Mouse (Mus musculus): ENCODE measurements at regions not wholly inside any gene's neighbourhood (a gene's known extent, or its start where the extent isn't known, plus 50 kb on each side); places are given as distances from the start of the nearest gene placed in this dataset. TPM values are rescaled to one million over a fixed set of nuclear protein-coding genes. Genes with fewer than 3 reads are reported as not detected.

DNA sequence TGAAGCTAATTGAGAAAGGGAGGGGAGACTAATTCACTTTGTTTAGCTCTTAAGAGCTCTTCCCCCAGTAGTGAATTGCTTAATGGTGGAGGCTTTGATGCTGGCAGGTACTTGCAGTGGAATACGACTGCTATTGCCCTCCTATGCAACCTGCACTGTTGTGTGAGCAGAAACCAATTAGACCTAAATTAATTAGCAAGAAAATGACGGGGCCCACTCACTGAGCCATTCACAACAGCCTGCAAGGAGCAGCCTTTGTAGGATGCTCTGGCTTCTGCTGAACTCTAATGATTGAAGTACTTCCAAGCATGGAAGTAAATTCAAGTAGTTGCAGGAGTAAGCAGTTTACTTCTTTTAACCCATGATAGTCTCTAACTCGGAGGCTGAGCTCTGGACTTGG is 54.8 kb upstream of the Ubash3b start:
- ATAC-seq (peak; percentile 62), DNase-seq (no peak)
- no peak overlapping the region for H3K4me3 ChIP-seq (ENCODE audit: low read depth, low read length)
- H3K4me2 ChIP-seq (ENCODE audit: low read depth) = no peak overlapping the region
- WGBS = 8% methylated on average over 3 of the region's 3 CpGs
- no peaks in the 10 kb centered on the region; the same call in 1 of the 2 replicates for H3K27me3 ChIP-seq (ENCODE audit: insufficient read depth, low read length)
- no peaks in the 10 kb centered on the region for H3K36me3 ChIP-seq (ENCODE audit: insufficient read depth)
- H3K27ac ChIP-seq (ENCODE audit: low read depth, low read length) = no peak overlapping the region
- TF ChIP-seq CTCF (IDR thresholded peaks at IDR 0.05; ENCODE audit: low read depth) = no peak
- no peak overlapping the region for H3K9ac ChIP-seq
- H3K4me1 ChIP-seq (ENCODE audit: insufficient read depth) = peaks cover 15% of the 10 kb centered on the region
- H3K9me3 ChIP-seq (ENCODE audit: low read length) = no peaks in the 10 kb centered on the region

DNA sequence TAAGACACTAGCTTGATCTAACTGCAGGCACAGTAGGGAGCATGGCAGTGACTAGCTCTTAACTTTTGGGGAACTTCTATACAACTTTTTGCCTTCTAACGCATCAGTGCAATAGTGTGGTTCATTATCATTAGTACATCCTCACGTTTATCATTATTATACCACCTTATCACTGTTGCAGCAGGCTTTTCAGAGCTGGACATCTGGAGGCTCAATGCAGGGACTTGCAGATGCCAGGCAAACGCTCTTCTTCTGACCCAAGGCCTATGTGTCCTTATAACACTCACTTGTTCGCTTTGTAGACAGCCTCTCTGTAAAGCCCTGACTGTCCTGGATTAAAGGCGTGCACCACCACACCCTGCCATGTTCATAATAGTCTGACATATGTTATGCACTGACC is 53.5 kb upstream of the Ubash3b start:
- Histone ChIP-seq H3K27me3 (ENCODE audit: insufficient read depth, low read length) (no peaks in the 10 kb centered on the region; the same call in 1 of the 2 replicates), H3K9me3 (ENCODE audit: low read length) (no peaks in the 10 kb centered on the region), H3K4me1 (ENCODE audit: insufficient read depth) (peaks cover 15% of the 10 kb centered on the region), H3K27ac (ENCODE audit: low read depth, low read length) (no peak overlapping the region), H3K4me2 (ENCODE audit: low read depth) (no peak overlapping the region), H3K36me3 (ENCODE audit: insufficient read depth) (no peaks in the 10 kb centered on the region), H3K9ac (no peak overlapping the region), H3K4me3 (ENCODE audit: low read depth, low read length) (no peak overlapping the region)
- no peak for TF ChIP-seq CTCF (IDR thresholded peaks at IDR 0.05; ENCODE audit: low read depth)
- WGBS = 89% methylated on average over 5 of the region's 5 CpGs
- no peak for ATAC-seq
- DNase-seq = no peak

DNA sequence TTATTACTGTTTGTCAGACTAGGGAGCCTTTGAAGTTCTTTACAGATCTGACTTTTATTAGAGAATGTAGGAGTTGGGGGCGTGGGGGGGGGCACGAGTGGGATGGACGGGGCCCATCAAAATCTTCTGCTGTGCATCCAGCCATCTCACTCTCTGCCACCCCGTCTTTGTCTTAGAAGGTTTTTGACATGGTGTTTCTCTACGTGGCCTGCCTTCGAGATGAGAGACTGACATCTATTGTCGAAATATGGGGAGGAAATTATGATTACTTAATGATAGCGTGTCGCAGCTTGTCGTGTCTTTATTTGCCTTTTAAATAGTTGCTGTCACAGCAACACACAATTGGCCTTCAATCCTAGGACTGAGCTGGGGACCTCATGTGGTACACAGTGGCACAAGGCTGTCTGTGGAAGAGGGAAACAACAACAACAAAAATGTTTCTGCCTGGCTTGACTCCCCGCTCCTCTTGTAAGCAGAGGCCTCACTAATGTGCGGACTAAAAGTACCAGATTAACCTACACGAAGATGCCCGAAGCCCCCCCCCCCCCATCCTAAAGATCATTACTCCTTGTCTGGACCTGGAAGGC is 51.5 kb upstream of the Ubash3b start:
- peaks cover 15% of the 10 kb centered on the region for H3K4me1 ChIP-seq (ENCODE audit: insufficient read depth)
- no peak for DNase-seq
- H3K27ac ChIP-seq (ENCODE audit: low read depth, low read length) = peak overlapping the region; percentile 69
- no peaks in the 10 kb centered on the region; the same call in 1 of the 2 replicates for H3K27me3 ChIP-seq (ENCODE audit: insufficient read depth, low read length)
- H3K9me3 ChIP-seq (ENCODE audit: low read length) = no peaks in the 10 kb centered on the region
- no peaks in the 10 kb centered on the region for H3K36me3 ChIP-seq (ENCODE audit: insufficient read depth)
- H3K9ac ChIP-seq = 0 out of 2 replicates have a peak overlapping the region, but pooled peaks have one; percentile 40
- H3K4me3 ChIP-seq (ENCODE audit: low read depth, low read length) = no peak overlapping the region
- TF ChIP-seq CTCF (IDR thresholded peaks at IDR 0.05; ENCODE audit: low read depth) = no peak
- peak overlapping the region; percentile 38 for H3K4me2 ChIP-seq (ENCODE audit: low read depth)
- WGBS = 33% methylated on average over 14 of the region's 14 CpGs
- ATAC-seq = peak; percentile 50

DNA sequence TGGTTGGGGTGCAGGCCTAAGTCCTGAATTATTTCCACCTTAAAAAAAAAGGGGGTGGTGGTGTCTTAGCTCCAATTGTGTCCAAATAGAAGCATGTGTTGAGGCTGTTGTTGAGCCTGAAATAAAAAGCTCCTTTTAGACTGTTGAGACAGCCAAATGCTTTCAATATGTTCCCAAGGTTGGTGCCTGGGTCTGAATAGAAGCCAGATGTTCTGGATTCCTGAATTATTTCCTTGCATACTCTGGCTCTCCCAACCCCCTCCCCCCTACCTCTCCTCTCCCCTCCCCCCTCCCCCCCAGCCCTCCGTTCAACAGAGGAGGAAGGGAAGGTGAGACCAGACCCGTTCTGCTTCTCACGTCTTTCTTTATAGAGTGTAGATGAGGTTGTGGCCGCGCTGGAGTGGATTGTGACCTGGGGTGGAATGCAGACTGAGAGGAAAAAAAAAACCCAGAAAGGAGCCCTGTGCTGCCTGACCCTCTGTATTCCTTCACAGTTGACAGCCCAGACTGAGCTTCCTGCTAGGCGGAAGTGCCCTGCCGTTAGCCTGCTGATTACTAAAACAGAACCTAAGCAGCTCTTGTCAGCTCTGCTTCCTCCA is 50.9 kb upstream of the Ubash3b start:
- under 1% methylated on average over 7 of the region's 7 CpGs for WGBS
- Histone ChIP-seq H3K27ac (ENCODE audit: low read depth, low read length) (peak overlapping the region; percentile 69), H3K27me3 (ENCODE audit: insufficient read depth, low read length) (no peaks in the 10 kb centered on the region; the same call in 1 of the 2 replicates), H3K9me3 (ENCODE audit: low read length) (no peaks in the 10 kb centered on the region), H3K4me1 (ENCODE audit: insufficient read depth) (peaks cover 15% of the 10 kb centered on the region), H3K9ac (peak overlapping the region; percentile 40; the same call in 1 of the 2 replicates), H3K36me3 (ENCODE audit: insufficient read depth) (no peaks in the 10 kb centered on the region), H3K4me3 (ENCODE audit: low read depth, low read length) (no peak overlapping the region), H3K4me2 (ENCODE audit: low read depth) (peak overlapping the region; percentile 38)
- TF ChIP-seq CTCF (IDR thresholded peaks at IDR 0.05; ENCODE audit: low read depth) = no peak
- ATAC-seq (peak; percentile 44), DNase-seq (peak; percentile 53)

DNA sequence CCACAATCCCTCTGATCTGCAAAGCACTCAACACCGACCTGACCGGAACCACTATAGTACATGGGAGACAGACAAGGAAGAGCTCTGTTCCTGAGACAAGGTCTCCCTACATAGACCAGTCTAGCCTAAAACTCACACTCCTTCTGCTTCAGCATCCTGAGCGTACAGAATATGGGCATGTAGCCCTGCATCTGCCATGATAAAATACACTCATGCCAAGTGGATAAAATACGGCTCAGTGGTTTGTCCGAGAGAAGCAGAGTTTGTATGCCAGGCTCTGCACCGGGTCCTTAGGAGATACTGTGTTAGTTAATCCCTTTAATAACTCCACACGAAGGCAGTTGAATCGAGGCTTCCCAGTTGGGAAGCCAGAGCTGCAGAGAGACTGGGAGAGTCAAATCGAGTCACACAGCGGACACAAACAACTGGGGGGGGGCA is 50.4 kb upstream of the Ubash3b start:
- H3K4me3 ChIP-seq (ENCODE audit: low read depth, low read length) = no peak overlapping the region
- no peaks in the 10 kb centered on the region for H3K9me3 ChIP-seq (ENCODE audit: low read length)
- TF ChIP-seq CTCF (IDR thresholded peaks at IDR 0.05; ENCODE audit: low read depth) = no peak
- 27% methylated on average over 10 of the region's 10 CpGs for WGBS
- peak overlapping the region; percentile 69 for H3K27ac ChIP-seq (ENCODE audit: low read depth, low read length)
- no peaks in the 10 kb centered on the region; the same call in 1 of the 2 replicates for H3K27me3 ChIP-seq (ENCODE audit: insufficient read depth, low read length)
- no peaks in the 10 kb centered on the region for H3K36me3 ChIP-seq (ENCODE audit: insufficient read depth)
- ATAC-seq = no peak
- H3K9ac ChIP-seq = no peak overlapping the region
- H3K4me2 ChIP-seq (ENCODE audit: low read depth) = peak overlapping the region; percentile 38
- H3K4me1 ChIP-seq (ENCODE audit: insufficient read depth) = peaks cover 15% of the 10 kb centered on the region
- DNase-seq = peak; percentile 32

MicroRNAs encoded in the stretch of these regions (microRNA counts, 519-probe panel; counts per million panel counts)
- 6,519 counts per million, percentile 86 among the panel's probes with 10 or more counts for microRNA mmu-miR-100
- microRNA mmu-miR-125b-3p = not detected

Small RNAs in the stretch of these regions (microRNA-seq; reads per million reads assigned to microRNA genes)
- 29,673 to 31,446 reads per million in 2 experiments for gene Mir100
- gene Mir125b-1 = 3,273 to 3,886 reads per million in 2 experiments
- gene Mirlet7a-2 = 147 to 272 reads per million in 2 experiments
